Mouse (Mus musculus) cerebellum, adult 2 months (tissue): ENCODE measurements at regions not wholly inside any gene's neighbourhood (a gene's known extent, or its start where the extent isn't known, plus 50 kb on each side); places are given as distances from the start of the nearest gene placed in this dataset.

ENCODE experiments used
- CTCF ChIP-seq: fragments of 200-500 bp; IDR thresholded peaks from 2 replicates; pipeline ENCODE4 v1.5.1; 2011; ENCODE audit warnings: low read depth, mild to moderate bottlenecking, control low read depth, low read length, moderate library complexity, borderline replicate concordance; ENCODE audit not compliant: insufficient read depth
- POLR2A ChIP-seq: fragments of 200-500 bp; IDR thresholded peaks from 2 replicates; pipeline ENCODE4 v1.6.1; 2011; ENCODE audit warnings: low read length, control low read depth, borderline replicate concordance; ENCODE audit not compliant: insufficient read depth

GRCm38 (mm10) chr10:119010884-119011283 lies 140.9 kb upstream of the Dyrk2 start:
- TF ChIP-seq CTCF (no peak), POLR2A (no peak)
